Mouse (Mus musculus): ENCODE results near the gene Klrg1.

- TF ChIP-seq HCFC1 (IDR thresholded peaks at IDR 0.05; ENCODE audit: low read depth, low read length) (no peak), CTCF (IDR thresholded peaks at IDR 0.05 in 2 of 3, conservative IDR thresholded peaks at IDR 0.05 in 1 of 3; ENCODE audit: control insufficient read depth in 1 of 3, insufficient read depth in 1 of 3, low read depth in 2 of 3, low read length in 3 of 3, poor library complexity in 1 of 3, severe bottlenecking in 1 of 3) (no peak), POLR2AphosphoS5 (IDR thresholded peaks at IDR 0.05; ENCODE audit: borderline replicate concordance, low read depth, low read length) (no peak), POLR2AphosphoS2 (IDR thresholded peaks at IDR 0.05; ENCODE audit: low read length) (no peak), POLR2A (IDR thresholded peaks at IDR 0.05; ENCODE audit: control insufficient read depth in 1 of 2, insufficient read depth in 1 of 2, low read depth in 1 of 2, low read length in 2 of 2, poor library complexity in 1 of 2) (no peak), GATA1 (IDR thresholded peaks at IDR 0.05; ENCODE audit: low read depth, low read length) (no peak), EP300 (IDR thresholded peaks at IDR 0.05; ENCODE audit: low read depth in 1 of 2, low read length in 2 of 2) (no peak), MYC (IDR thresholded peaks at IDR 0.05; ENCODE audit: low read depth, low read length) (no peak), UBTF (IDR thresholded peaks at IDR 0.05; ENCODE audit: borderline replicate concordance, insufficient read depth, low read depth, low read length) (no peak), MXI1 (IDR thresholded peaks at IDR 0.05; ENCODE audit: low read depth, low read length) (no peak), JUND (IDR thresholded peaks at IDR 0.05; ENCODE audit: low read depth, low read length) (no peak), CHD1 (IDR thresholded peaks at IDR 0.05; ENCODE audit: low read depth, low read length) (no peak)
Measured at GRCm38 (mm10) chr6:122262543-122262942, 20.1 kb downstream of the Klrg1 start.
